Mouse (Mus musculus) lung, embryonic 16.5 days (tissue): ENCODE measurements around the gene S100a4. TPM values are rescaled to one million over a fixed set of nuclear protein-coding genes. Genes with fewer than 3 reads are reported as not detected.
A peak's percentile ranks its signal among the peaks of the same experiment; 100 is the strongest.

Experiments used
- ATAC-seq: fragments of 200-750 bp; cut with Nextera tagmentation; 2 replicates; pipeline ENCODE4 v1.8.0; 2017; ENCODE audit warnings: low read depth, mild to moderate bottlenecking, moderate library complexity
- H3K27ac ChIP-seq: fragments of 300-500 bp; sonication (generic); 2 replicates; pipeline ENCODE4 v1.5.1; 2014; ENCODE audit warnings: mild to moderate bottlenecking, control low read depth, low read length
- H3K27me3 ChIP-seq: fragments of 300-500 bp; sonication (generic); 2 replicates; pipeline ENCODE4 v1.6.1; 2014; ENCODE audit warnings: low read depth, low read length, mixed read lengths; ENCODE audit not compliant: control insufficient read depth, insufficient read depth
- H3K36me3 ChIP-seq: fragments of 300-500 bp; sonication (generic); 2 replicates; pipeline ENCODE4 v1.6.1; 2014; ENCODE audit warnings: low read length; ENCODE audit not compliant: control insufficient read depth, insufficient read depth
- H3K4me1 ChIP-seq: fragments of 300-500 bp; sonication (generic); replicated peaks from 2 replicates; pipeline ENCODE4 v1.6.1; 2014; ENCODE audit warnings: low read length, mixed read lengths; ENCODE audit not compliant: control insufficient read depth, insufficient read depth
- H3K4me2 ChIP-seq: fragments of 300-500 bp; sonication (generic); 2 replicates; pipeline ENCODE4 v1.6.1; 2014; ENCODE audit warnings: low read depth, low read length, control low read depth
- H3K4me3 ChIP-seq: fragments of 300-500 bp; sonication (generic); 2 replicates; pipeline ENCODE4 v1.5.1; 2014; ENCODE audit warnings: mild to moderate bottlenecking, low read length, control low read depth
- H3K9ac ChIP-seq: fragments of 300-500 bp; sonication (generic); 2 replicates; pipeline ENCODE4 v1.6.1; 2014; ENCODE audit warnings: low read length, control low read depth
- H3K9me3 ChIP-seq: fragments of 300-500 bp; sonication (generic); 2 replicates; pipeline ENCODE4 v1.6.1; 2016; ENCODE audit warnings: low read length; ENCODE audit not compliant: control insufficient read depth
- WGBS: fragments of 180-500 bp; shearing (Covaris S2); extraction: QIAGEN DNeasy Blood & Tissue Kit; methylation state at CpG from one replicate; pipeline ENCODE4 v1.1.7; 2014; 5-methylcytosine and 5-hydroxymethylcytosine counted together
- polyA plus RNA-seq: library from polyadenylated mRNA; unstranded; fragments of >200 nt; fragmentation: Nextera tagmentation; extraction: Ambion mirVana; gene quantifications from 2 replicates; pipeline ENCODE4 v1.2.1, GENCODE M21; 2015

S100a4 gene
- polyA plus RNA-seq, 1 experiment from 2014 or later, result 12.1 TPM

DNA sequence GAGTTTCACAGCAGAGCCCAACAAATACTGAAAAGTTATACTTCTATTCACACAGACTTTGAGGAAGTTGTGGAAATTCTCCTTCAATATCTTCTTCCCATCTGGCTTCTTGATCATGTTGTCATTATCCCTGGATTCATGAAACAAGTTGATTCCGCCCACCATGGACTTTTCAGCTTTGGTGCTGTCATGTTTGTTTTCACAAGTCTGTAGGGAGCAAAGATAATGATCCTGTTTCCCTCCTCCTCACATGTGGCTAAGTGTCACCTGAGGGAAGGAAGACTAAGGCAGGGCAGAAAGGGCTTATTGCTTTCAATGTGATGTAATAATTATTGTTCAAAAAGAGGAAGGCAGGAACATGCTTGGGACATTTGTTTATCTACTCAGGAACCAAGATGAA, 43.7 kb downstream of the S100a4 start:
- 45% methylated on average over 1 of the region's 1 CpGs for WGBS
- H3K27ac ChIP-seq, result no peak overlapping the region

DNA sequence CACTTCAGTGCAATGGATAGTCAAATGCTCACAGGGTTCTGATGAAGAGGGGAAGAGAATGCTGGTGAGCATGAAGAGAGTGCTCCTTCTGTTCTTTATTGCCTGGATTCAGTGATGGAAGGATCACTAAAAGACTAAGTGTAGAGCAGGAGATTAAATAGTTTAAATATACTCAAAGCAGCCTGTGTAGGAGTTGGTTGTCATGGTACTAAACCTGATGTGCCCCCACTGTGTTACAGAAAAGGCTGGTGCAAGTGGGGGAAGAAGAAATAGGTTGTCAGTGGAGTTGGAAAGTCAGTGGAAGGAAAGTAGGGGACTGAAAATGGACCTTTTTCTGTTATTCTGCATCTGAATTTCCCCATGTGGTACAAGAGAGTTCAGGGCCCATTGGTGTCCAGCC, 45.4 kb downstream of the S100a4 start:
- Histone ChIP-seq H3K36me3 (no peaks in the 10 kb centered on the region), H3K27ac (no peak overlapping the region), H3K9ac (no peak overlapping the region), H3K4me2 (no peak overlapping the region), H3K9me3 (no peaks in the 10 kb centered on the region), H3K4me1 (no peaks in the 10 kb centered on the region), H3K27me3 (no peaks in the 10 kb centered on the region), H3K4me3 (no peak overlapping the region)
- no peak for ATAC-seq

More for the DNA sequence above, 43.7 kb downstream of the S100a4 start:
- no peaks in the 10 kb centered on the region for H3K4me1 ChIP-seq
- H3K4me2 ChIP-seq, result no peak overlapping the region
- no peaks in the 10 kb centered on the region for H3K36me3 ChIP-seq
- no peaks in the 10 kb centered on the region for H3K9me3 ChIP-seq
- H3K27me3 ChIP-seq, result no peaks in the 10 kb centered on the region
- ATAC-seq, result no peak
- no peak overlapping the region for H3K4me3 ChIP-seq
- no peak overlapping the region for H3K9ac ChIP-seq

DNA sequence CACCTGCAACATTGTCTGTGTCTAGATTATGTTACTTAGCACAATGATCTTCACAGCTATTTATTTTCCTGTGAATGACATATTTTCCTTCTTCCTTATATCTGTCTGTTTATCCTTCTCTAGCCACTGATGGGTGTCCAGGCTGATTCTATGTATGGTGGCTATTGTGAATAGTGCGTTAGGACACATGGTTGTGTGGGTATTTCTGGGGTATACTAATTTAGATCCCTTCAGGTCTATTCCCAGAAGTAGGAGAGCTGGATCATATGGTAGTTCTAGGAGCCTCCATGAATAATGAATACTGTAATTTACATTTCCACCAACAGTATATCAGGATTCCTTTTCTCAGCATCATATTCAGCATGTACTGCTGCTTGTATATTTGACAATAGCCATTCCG, 46.3 kb downstream of the S100a4 start:
- no peak overlapping the region for H3K4me2 ChIP-seq
- H3K4me3 ChIP-seq, result no peak overlapping the region
- no peak overlapping the region for H3K27ac ChIP-seq
- no peaks in the 10 kb centered on the region; the same call in 1 of the 2 replicates for H3K27me3 ChIP-seq
- H3K4me1 ChIP-seq, result no peaks in the 10 kb centered on the region
- H3K9ac ChIP-seq, result no peak overlapping the region
- no peaks in the 10 kb centered on the region for H3K9me3 ChIP-seq
- WGBS, result 90% methylated on average over 2 of the region's 2 CpGs
- ATAC-seq, result no peak
- H3K36me3 ChIP-seq, result no peaks in the 10 kb centered on the region

DNA sequence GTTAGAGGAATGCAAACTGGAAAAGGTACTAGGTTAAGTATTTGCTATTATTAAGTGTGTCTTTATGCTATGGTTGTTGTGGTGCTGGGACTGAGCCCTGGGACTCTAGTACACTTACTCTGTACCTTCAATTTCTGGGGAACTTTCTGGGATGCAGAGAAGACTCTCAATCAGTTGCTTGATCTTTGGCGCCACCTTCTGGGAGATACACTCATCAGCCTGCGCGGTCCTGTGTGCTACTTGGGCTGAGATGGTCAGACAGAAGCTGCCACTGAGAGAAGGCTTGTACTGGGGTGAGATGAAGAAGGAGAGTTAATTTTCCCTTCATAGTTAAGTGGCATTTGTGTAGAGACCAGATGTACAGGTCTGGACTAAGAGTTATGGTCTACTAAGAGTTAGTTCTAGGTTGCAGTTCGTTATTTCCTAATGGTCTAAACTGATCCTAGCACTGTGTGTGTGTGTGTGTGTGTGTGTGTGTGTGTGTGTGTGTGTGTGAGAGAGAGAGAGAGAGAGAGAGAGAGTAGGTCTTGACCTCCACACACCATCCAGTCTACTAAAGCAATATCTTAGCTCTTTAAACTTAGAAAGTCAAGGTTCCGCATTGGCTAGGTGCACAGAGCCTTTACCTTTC, 49.4 kb downstream of the S100a4 start:
- H3K36me3 ChIP-seq, result no peaks in the 10 kb centered on the region
- H3K4me3 ChIP-seq, result no peak overlapping the region
- H3K9ac ChIP-seq, result no peak overlapping the region
- H3K9me3 ChIP-seq, result no peaks in the 10 kb centered on the region
- H3K4me2 ChIP-seq, result no peak overlapping the region
- H3K27ac ChIP-seq, result no peak overlapping the region
- H3K4me1 ChIP-seq, result no peaks in the 10 kb centered on the region
- no peaks in the 10 kb centered on the region; the same call in 1 of the 2 replicates for H3K27me3 ChIP-seq
- peak; percentile 78 for ATAC-seq
- WGBS, result 39% methylated on average over 5 of the region's 5 CpGs

DNA sequence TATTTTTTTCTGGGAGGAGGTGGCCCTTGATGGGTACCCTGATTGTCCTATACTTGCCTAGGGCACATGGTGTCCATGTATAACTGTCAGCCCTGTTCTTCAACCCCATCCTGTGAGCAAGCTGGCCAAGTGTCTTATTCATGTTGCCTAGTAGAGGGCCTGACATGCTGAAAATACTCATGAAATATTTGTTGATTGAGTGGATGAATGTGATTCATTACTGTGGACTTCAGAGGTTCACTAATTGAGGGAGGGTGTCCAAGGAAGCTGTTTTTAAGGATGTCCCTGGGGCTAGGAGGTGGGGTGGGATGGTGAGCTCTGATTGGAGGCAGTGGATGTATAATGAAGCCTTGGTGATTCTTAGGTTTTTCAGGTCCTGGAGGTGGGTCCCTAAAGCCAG, 50.1 kb downstream of the S100a4 start, which contains the start of gene S100a7a:
Gene S100a7a, plus strand, starts transcription at position 301 of the 400 bp plus-strand sequence.
- Histone ChIP-seq H3K9me3 (no peaks in the 10 kb centered on the region), H3K27ac (no peak within 1 kb of the TSS), H3K4me3 (no peak within 1 kb of the TSS), H3K4me1 (no peaks in the 10 kb centered on the region), H3K4me2 (no peak within 1 kb of the TSS), H3K36me3 (no peaks in the 10 kb centered on the region), H3K27me3 (no peaks in the 10 kb centered on the region; the same call in 1 of the 2 replicates), H3K9ac (no peak within 1 kb of the TSS)
- ATAC-seq, result no peak

Other genes with a start within 250 kb of the S100a4 start
- 20.7 and 21.7 TPM in 2 replicates for gene Slc27a3, start 213.8 kb upstream of the S100a4 start, polyA plus RNA-seq
- gene Ints3, start 170.1 kb upstream of the S100a4 start, polyA plus RNA-seq, result 28.7 and 28.8 TPM in 2 replicates
- gene Npr1, start 137.9 kb upstream of the S100a4 start, polyA plus RNA-seq, result 24.3 and 25.0 TPM in 2 replicates
- 171 and 189 TPM in 2 replicates for gene Ilf2, start 127.6 kb upstream of the S100a4 start, polyA plus RNA-seq
- 86.4 and 88.5 TPM in 2 replicates for gene Snapin, start 112.7 kb upstream of the S100a4 start, polyA plus RNA-seq
- 118 and 125 TPM in 2 replicates for gene Chtop, start 94.3 kb upstream of the S100a4 start, polyA plus RNA-seq
- gene S100a1, start 89.4 kb upstream of the S100a4 start, polyA plus RNA-seq, result 59.3 and 73.2 TPM in 2 replicates
- gene S100a13, start 89.3 kb upstream of the S100a4 start, polyA plus RNA-seq, result 59.1 and 63.3 TPM in 2 replicates
- 11.7 and 16.4 TPM in 2 replicates for gene S100a14, start 76.9 kb upstream of the S100a4 start, polyA plus RNA-seq
- 241 and 257 TPM in 2 replicates for gene S100a16, start 66.5 kb upstream of the S100a4 start, polyA plus RNA-seq
- 0.25 and 1.1 TPM in 2 replicates for gene S100a3, start 43.2 kb upstream of the S100a4 start, polyA plus RNA-seq
- not detected in 2 replicates for gene S100a2, start 13.5 kb upstream of the S100a4 start, polyA plus RNA-seq
- not detected in 2 replicates for gene Gm42674, start 1.9 kb upstream of the S100a4 start, polyA plus RNA-seq
- gene S100a5, start 4.8 kb downstream of the S100a4 start, polyA plus RNA-seq, result not detected in 2 replicates
- gene S100a6, start 9.1 kb downstream of the S100a4 start, polyA plus RNA-seq, result 184 and 203 TPM in 2 replicates
- gene S100a7a, start 50.2 kb downstream of the S100a4 start, polyA plus RNA-seq, result 0.11 and 0.21 TPM in 2 replicates
- gene S100a8, start 65.2 kb downstream of the S100a4 start, polyA plus RNA-seq, result 27.3 and 53.3 TPM in 2 replicates
- gene S100a9, start 92.0 kb downstream of the S100a4 start, polyA plus RNA-seq, result 13.1 and 32.2 TPM in 2 replicates
- not detected in 2 replicates for gene Pglyrp4, start 123.1 kb downstream of the S100a4 start, polyA plus RNA-seq
- gene Gm5849, start 174.1 kb downstream of the S100a4 start, polyA plus RNA-seq, result not detected in 2 replicates